Comparison of ENCODE assay signal across 12 mouse cellular contexts in genomic region chr9:44175556-44175955, GRCm38 (mm10). TPM values are rescaled to one million over a fixed set of nuclear protein-coding genes. Genes with fewer than 3 reads are reported as not detected.
A peak's percentile ranks its signal among the peaks of the same experiment; 100 is the strongest.
DNase-seq lines count a peak whose midpoint lies in the region; ATAC-seq and TF ChIP-seq lines count a peak whose summit lies in the region.
"Had no signal": no experiment of that assay in that cellular context is flagged by ENCODE, and none has a peak within 500 bp of the region (broad histone marks: within the 10 kb centered on the region; RNA-seq: fewer than 3 reads in every experiment).

No protein-coding gene starts in this region.

- peak; percentile 69 for DNase-seq in midbrain, embryonic 11.5 days (ENCODE audit: low spot score, missing footprints)
- DNase-seq in midbrain, postnatal 0 days (ENCODE audit: low spot score) = no peak
- DNase-seq in kidney, postnatal 0 days (ENCODE audit: low spot score) = peak; percentile 65
- DNase-seq in yolk sac, embryonic 10.5 days (ENCODE audit: low spot score) = peak; percentile 50
- DNase-seq in frontal cortex, postnatal 14 days (ENCODE audit: low spot score in 2 of 2) = no peak
- no peak for DNase-seq in thymus, adult 18-20 months
- DNase-seq: forebrain, postnatal 0 days; left cerebral cortex, postnatal 4 days; thymus, postnatal 4 days had no signal

- peaks cover 3% of the 10 kb centered on the region for H3K36me3 ChIP-seq in midbrain, embryonic 11.5 days (ENCODE audit: control insufficient read depth, insufficient read depth, low read length)
- peaks cover 9% of the 10 kb centered on the region; the same call in 1 of the 2 replicates for H3K36me3 ChIP-seq in midbrain, postnatal 0 days (ENCODE audit: insufficient read depth, low read length)
- H3K36me3 ChIP-seq in heart, embryonic 15.5 days = peaks cover 9% of the 10 kb centered on the region
- H3K36me3 ChIP-seq in kidney, postnatal 0 days (ENCODE audit: insufficient read depth, low read length) = peaks cover 5% of the 10 kb centered on the region

- H3K4me2 ChIP-seq in midbrain, embryonic 11.5 days = no peak overlapping the region
- H3K4me2 ChIP-seq in midbrain, postnatal 0 days (ENCODE audit: low read depth, low read length, poor library complexity, severe bottlenecking) = no peak overlapping the region
- H3K4me2 ChIP-seq in heart, embryonic 15.5 days = peak overlapping the region; percentile 40
- H3K4me2 ChIP-seq in kidney, postnatal 0 days (ENCODE audit: low read length) = no peak overlapping the region
- H3K4me2 ChIP-seq: midbrain, embryonic 12.5 days had no signal

- H3K4me1 ChIP-seq in midbrain, embryonic 11.5 days (ENCODE audit: control insufficient read depth, insufficient read depth, low read length) = no peaks in the 10 kb centered on the region
- H3K4me1 ChIP-seq in midbrain, postnatal 0 days (ENCODE audit: insufficient read depth, low read length) = no peaks in the 10 kb centered on the region
- peaks cover 39% of the 10 kb centered on the region for H3K4me1 ChIP-seq in heart, embryonic 15.5 days (replicated peaks)
- peaks cover 11% of the 10 kb centered on the region for H3K4me1 ChIP-seq in kidney, postnatal 0 days (replicated peaks; ENCODE audit: insufficient read depth, low read length)
- H3K4me1 ChIP-seq: midbrain, embryonic 12.5 days had no signal

- 84% methylated on average over 6 of the region's 6 CpGs for WGBS in midbrain, embryonic 11.5 days
- WGBS in midbrain, postnatal 0 days = 74% methylated on average over 6 of the region's 6 CpGs
- WGBS in heart, embryonic 15.5 days = 10% methylated on average over 6 of the region's 6 CpGs
- WGBS in kidney, postnatal 0 days = 17% methylated on average over 6 of the region's 6 CpGs

- no peak for TF ChIP-seq CTCF in midbrain, postnatal 0 days (IDR thresholded peaks at IDR 0.05)
- no peak for TF ChIP-seq CTCF in kidney, postnatal 0 days (IDR thresholded peaks at IDR 0.05; ENCODE audit: low read depth)

- H3K27me3 ChIP-seq in midbrain, embryonic 11.5 days (ENCODE audit: control insufficient read depth, insufficient read depth, low read length) = no peaks in the 10 kb centered on the region
- H3K27me3 ChIP-seq in midbrain, postnatal 0 days (ENCODE audit: insufficient read depth, low read length) = no peaks in the 10 kb centered on the region
- no peaks in the 10 kb centered on the region for H3K27me3 ChIP-seq in heart, embryonic 15.5 days
- no peaks in the 10 kb centered on the region for H3K27me3 ChIP-seq in kidney, postnatal 0 days (ENCODE audit: insufficient read depth, low read length)
- H3K27me3 ChIP-seq: midbrain, embryonic 12.5 days had no signal

- no peak overlapping the region for H3K27ac ChIP-seq in midbrain, embryonic 11.5 days (ENCODE audit: low read depth, low read length)
- no peak overlapping the region for H3K27ac ChIP-seq in midbrain, postnatal 0 days (ENCODE audit: low read depth, low read length)
- peak overlapping the region; percentile 85 for H3K27ac ChIP-seq in heart, embryonic 15.5 days
- no peak overlapping the region; the same call in 1 of the 2 replicates for H3K27ac ChIP-seq in kidney, postnatal 0 days
- H3K27ac ChIP-seq: midbrain, embryonic 12.5 days had no signal

- no peak for ATAC-seq in midbrain, embryonic 11.5 days (ENCODE audit: low FRiP score)
- ATAC-seq in midbrain, postnatal 0 days (ENCODE audit: low FRiP score) = no peak
- ATAC-seq in heart, embryonic 15.5 days (replicated peaks; ENCODE audit: insufficient number of reproducible peaks, insufficient read depth, low FRiP score, low read depth) = no peak
- no peak for ATAC-seq in kidney, postnatal 0 days (replicated peaks; ENCODE audit: low FRiP score, low read depth)
- ATAC-seq: forebrain, postnatal 0 days had no signal

- no peak overlapping the region for H3K4me3 ChIP-seq in midbrain, embryonic 11.5 days (ENCODE audit: low read depth, low read length)
- H3K4me3 ChIP-seq in midbrain, postnatal 0 days (ENCODE audit: low read depth, low read length) = no peak overlapping the region
- H3K4me3 ChIP-seq in heart, embryonic 15.5 days = no peak overlapping the region
- no peak overlapping the region for H3K4me3 ChIP-seq in kidney, postnatal 0 days (replicated peaks; ENCODE audit: low read depth, low read length)
- H3K4me3 ChIP-seq: midbrain, embryonic 12.5 days had no signal

- H3K9ac ChIP-seq in midbrain, embryonic 11.5 days (ENCODE audit: low read length) = no peak overlapping the region
- H3K9ac ChIP-seq in midbrain, postnatal 0 days (replicated peaks; ENCODE audit: low read length, poor library complexity, severe bottlenecking) = no peak overlapping the region
- 0 out of 2 replicates have a peak overlapping the region, but pooled peaks have one; percentile 14 for H3K9ac ChIP-seq in heart, embryonic 15.5 days
- no peak overlapping the region for H3K9ac ChIP-seq in kidney, postnatal 0 days (ENCODE audit: low read depth, low read length)
- H3K9ac ChIP-seq: forebrain, postnatal 0 days; midbrain, embryonic 12.5 days had no signal

- no peaks in the 10 kb centered on the region for H3K9me3 ChIP-seq in midbrain, embryonic 11.5 days (ENCODE audit: control insufficient read depth, low read length)
- no peaks in the 10 kb centered on the region for H3K9me3 ChIP-seq in midbrain, postnatal 0 days (ENCODE audit: low read length)
- H3K9me3 ChIP-seq in heart, embryonic 15.5 days (replicated peaks) = no peaks in the 10 kb centered on the region
- no peaks in the 10 kb centered on the region for H3K9me3 ChIP-seq in kidney, postnatal 0 days (replicated peaks; ENCODE audit: low read length)
- H3K9me3 ChIP-seq: midbrain, embryonic 12.5 days had no signal

RNA-seq across cellular contexts. Expression of gene Mcam, which starts 41.3 kb away (rescaled TPM):
- 14.5 and 15.2 TPM in 2 replicates for polyA plus RNA-seq in midbrain, embryonic 11.5 days (2014; fragmentation: Nextera tagmentation; extraction: Ambion mirVana)
- 14.6 and 19.9 TPM in 2 replicates for total RNA-seq in midbrain, postnatal 0 days (2014; rRNA removed)
- 4.4 TPM in 2 replicates for polyA plus RNA-seq in midbrain, postnatal 0 days (2015; fragmentation: Nextera tagmentation; extraction: Ambion mirVana)
- 93.4 and 102 TPM in 2 replicates for polyA plus RNA-seq in heart, embryonic 15.5 days (2015; fragmentation: Nextera tagmentation; extraction: Ambion mirVana)
- polyA plus RNA-seq in kidney, postnatal 0 days (2015; fragmentation: Nextera tagmentation; extraction: Ambion mirVana) = 46.3 and 46.6 TPM in 2 replicates
- polyA plus RNA-seq: G1E had no signal

RNA-seq across cellular contexts. Expression of gene Cbl, which starts 58.3 kb away (rescaled TPM):
- 20.9 and 22.2 TPM in 2 replicates for polyA plus RNA-seq in midbrain, embryonic 11.5 days (2014; fragmentation: Nextera tagmentation; extraction: Ambion mirVana)
- 32.1 and 43.9 TPM in 2 replicates for total RNA-seq in midbrain, postnatal 0 days (2014; rRNA removed)
- polyA plus RNA-seq in midbrain, postnatal 0 days (2015; fragmentation: Nextera tagmentation; extraction: Ambion mirVana) = 14.7 and 17.3 TPM in 2 replicates
- 10.7 and 14.8 TPM in 2 replicates for polyA plus RNA-seq in heart, embryonic 15.5 days (2015; fragmentation: Nextera tagmentation; extraction: Ambion mirVana)
- 9.9 and 10.4 TPM in 2 replicates for polyA plus RNA-seq in kidney, postnatal 0 days (2015; fragmentation: Nextera tagmentation; extraction: Ambion mirVana)

Comparison
In these comparisons a context has a peak if more than half of its experiments do, and no peak if none do; other contexts are left out.
1. DNase-seq: peak in midbrain, embryonic 11.5 days (single experiment), kidney, postnatal 0 days (single experiment) and yolk sac, embryonic 10.5 days (single experiment); none in midbrain, postnatal 0 days (single experiment), frontal cortex, postnatal 14 days (0 of 2) and thymus, adult 18-20 months (0 of 2).